Mouse (Mus musculus) G1E (cell line): Measurements from ENCODE around the gene Fitm2. TPM values are rescaled to one million over a fixed set of nuclear protein-coding genes. Genes with fewer than 3 reads are reported as not detected.

Experiments used
- ATAC-seq: 2 replicates; pipeline ENCODE4 v1.8.0; 2016; ENCODE audit warnings: mild to moderate bottlenecking; ENCODE audit not compliant: insufficient number of reproducible peaks, poor library complexity, low FRiP score, severe bottlenecking; ENCODE audit errors: extremely low read depth
- DNase-seq: peaks from one replicate; pipeline ENCODE4 v3.0.0; 2012; ENCODE audit warnings: low spot score
- H3K27me3 ChIP-seq: 2 replicates; pipeline ENCODE4 v1.6.1; 2012; ENCODE audit warnings: mild to moderate bottlenecking, low read length, inconsistent platforms; ENCODE audit not compliant: insufficient read depth
- H3K36me3 ChIP-seq: replicated peaks from 2 replicates; pipeline ENCODE3; 2012; ENCODE audit warnings: mild to moderate bottlenecking, inconsistent platforms
- H3K4me1 ChIP-seq: 2 replicates; pipeline ENCODE4 v1.6.1; 2012; ENCODE audit warnings: low read depth, low read length, inconsistent platforms, mixed read lengths; ENCODE audit not compliant: insufficient read depth
- H3K4me3 ChIP-seq: 2 replicates; pipeline ENCODE4 v1.5.1; 2012; ENCODE audit warnings: low read depth, mild to moderate bottlenecking, inconsistent platforms, low read length, moderate library complexity, mixed read lengths
- H3K9me3 ChIP-seq: replicated peaks from 2 replicates; pipeline ENCODE4 v1.6.1; 2012; ENCODE audit warnings: inconsistent platforms
- CTCF ChIP-seq: IDR thresholded peaks from 2 replicates; pipeline ENCODE4 v1.5.1; 2012; ENCODE audit warnings: low read depth, low read length, inconsistent platforms, mixed read lengths
- GATA1 ChIP-seq: IDR thresholded peaks from 2 replicates; pipeline ENCODE4 v1.6.1; 2012; ENCODE audit warnings: borderline replicate concordance, low read length, inconsistent platforms, mixed read lengths
- GATA2 ChIP-seq: IDR thresholded peaks from 2 replicates; pipeline ENCODE4 v1.6.1; 2012; ENCODE audit warnings: low read depth, low read length, inconsistent platforms, borderline replicate concordance
- POLR2AphosphoS5 ChIP-seq: IDR thresholded peaks from 2 replicates; pipeline ENCODE4 v1.6.1; 2012; ENCODE audit warnings: low read depth, low read length, inconsistent platforms; ENCODE audit not compliant: insufficient replicate concordance
- TAL1 ChIP-seq: conservative IDR thresholded peaks from 2 replicates; pipeline ENCODE4 v1.6.1; 2012; ENCODE audit warnings: low read depth, low read length, inconsistent platforms, mixed read lengths
- polyA plus RNA-seq: library from polyadenylated mRNA; stranded (reverse); fragments of >175 nt; gene quantifications from 2 replicates; pipeline ENCODE4 v1.2.3, GENCODE M21; 2012
- total RNA-seq, 2 experiments: library from RNA; stranded (forward) in 1 of 2; stranded (reverse) in 1 of 2; fragments of 200-1000 nt in 1 of 2; fragments of >200 nt in 1 of 2; fragmentation: Nextera tagmentation in 1 of 2; gene quantifications; 2 replicates each; pipeline ENCODE4 v1.2.3; 2014 to 2017

The Fitm2 gene
- total and polyA plus RNA-seq, 3 experiments, result 4.0 to 6.8 (median 4.8) TPM

- no peak for DNase-seq
- Histone ChIP-seq H3K36me3 (no peaks in the 10 kb centered on the region), H3K9me3 (no peaks in the 10 kb centered on the region), H3K4me1 (no peaks in the 10 kb centered on the region), H3K4me3 (no peak within 1 kb of the TSS), H3K27me3 (peaks cover 8% of the 10 kb centered on the region; the same call in 1 of the 2 replicates)
- no peak for ATAC-seq
- no peak for TF ChIP-seq TAL1
- no peak for TF ChIP-seq GATA1
These were observed 34.2 kb downstream of the Fitm2 start, which contains the start of gene Gdap1l1 for GRCm38 (mm10) chr2:163438246-163438618. Gene Gdap1l1 (plus strand): TSS chr2:163438476.

- H3K4me1 ChIP-seq, result no peaks in the 10 kb centered on the region
- no peak for DNase-seq
- TF ChIP-seq GATA2 (no peak), CTCF (no peak)
- H3K27me3 ChIP-seq, result peaks cover 8% of the 10 kb centered on the region; the same call in 1 of the 2 replicates
- no peaks in the 10 kb centered on the region for H3K36me3 ChIP-seq
- no peak for ATAC-seq
- H3K4me3 ChIP-seq, result no peak overlapping the region
- H3K9me3 ChIP-seq, result no peaks in the 10 kb centered on the region
These were observed 34.6 kb downstream of the Fitm2 start for GRCm38 (mm10) chr2:163437800-163438199.

- ATAC-seq, result no peak
- no peak overlapping the region for H3K4me3 ChIP-seq
These were observed 38.5 kb downstream of the Fitm2 start for GRCm38 (mm10) chr2:163433971-163434370.

GRCm38 (mm10) chr2:163431289-163431688 lies 41.1 kb downstream of the Fitm2 start:
- Histone ChIP-seq H3K36me3 (no peaks in the 10 kb centered on the region), H3K27me3 (peaks cover 10% of the 10 kb centered on the region; the same call in 1 of the 2 replicates), H3K4me3 (no peak overlapping the region), H3K4me1 (no peaks in the 10 kb centered on the region), H3K9me3 (no peaks in the 10 kb centered on the region)
- TF ChIP-seq GATA1, result no peak
- no peak for TF ChIP-seq POLR2AphosphoS5
- no peak for TF ChIP-seq GATA2
- TF ChIP-seq CTCF, result no peak
- no peak for TF ChIP-seq TAL1
- ATAC-seq, result no peak
- no peak for DNase-seq

More at GRCm38 (mm10) chr2:163433971-163434370, 38.5 kb downstream of the Fitm2 start:
- H3K36me3 ChIP-seq, result no peaks in the 10 kb centered on the region
- H3K9me3 ChIP-seq, result no peaks in the 10 kb centered on the region
- no peak for DNase-seq
- H3K27me3 ChIP-seq, result peaks cover 12% of the 10 kb centered on the region; the same call in 1 of the 2 replicates
- H3K4me1 ChIP-seq, result no peaks in the 10 kb centered on the region
- no peak for TF ChIP-seq GATA2
- no peak for TF ChIP-seq CTCF
- no peak for TF ChIP-seq GATA1
- no peak for TF ChIP-seq POLR2AphosphoS5
- no peak for TF ChIP-seq TAL1

GRCm38 (mm10) chr2:163428346-163429011 lies 44.0 kb downstream of the Fitm2 start:
- H3K9me3 ChIP-seq, result no peaks in the 10 kb centered on the region
- DNase-seq (no peak), ATAC-seq (no peak)
- peaks cover 13% of the 10 kb centered on the region for H3K36me3 ChIP-seq
- peaks cover 5% of the 10 kb centered on the region; the same call in 1 of the 2 replicates for H3K27me3 ChIP-seq
- no peak for TF ChIP-seq GATA2
- TF ChIP-seq GATA1, result no peak
- no peak for TF ChIP-seq POLR2AphosphoS5
- no peak for TF ChIP-seq CTCF
- no peak for TF ChIP-seq TAL1
- no peaks in the 10 kb centered on the region for H3K4me1 ChIP-seq
- no peak overlapping the region for H3K4me3 ChIP-seq

- TF ChIP-seq GATA1 (no peak), POLR2AphosphoS5 (no peak), GATA2 (no peak), TAL1 (no peak), CTCF (no peak)
- ATAC-seq, result no peak
These were observed 47.8 kb downstream of the Fitm2 start, which contains the start of gene Oser1 for GRCm38 (mm10) chr2:163424597-163424996. Gene Oser1 (minus strand): TSS chr2:163424697.

More at GRCm38 (mm10) chr2:163424597-163424996, 47.8 kb downstream of the Fitm2 start, which contains the start of gene Oser1:
- peaks cover 31% of the 10 kb centered on the region for H3K36me3 ChIP-seq
- H3K4me1 ChIP-seq, result peaks cover 11% of the 10 kb centered on the region
- H3K27me3 ChIP-seq, result no peaks in the 10 kb centered on the region; the same call in 1 of the 2 replicates
- no peak for DNase-seq
- no peak within 1 kb of the TSS for H3K4me3 ChIP-seq
- H3K9me3 ChIP-seq, result no peaks in the 10 kb centered on the region
